Mouse (Mus musculus): ENCODE measurements at regions not wholly inside any gene's neighbourhood (a gene's known extent, or its start where the extent isn't known, plus 50 kb on each side); places are given as distances from the start of the nearest gene placed in this dataset.

GRCm38 (mm10) chr12:80028301-80028700 is 84.5 kb downstream of the Zfp36l1 start:
- TF ChIP-seq CTCF (IDR thresholded peaks at IDR 0.05; ENCODE audit: control insufficient read depth, insufficient read depth, insufficient read length): no peak
- TF ChIP-seq USF1 (IDR thresholded peaks at IDR 0.05; ENCODE audit: low read depth): no peak
- no peak for TF ChIP-seq CEBPB (IDR thresholded peaks at IDR 0.05; ENCODE audit: low read depth)
- TF ChIP-seq MYOD1 (IDR thresholded peaks at IDR 0.05; ENCODE audit: control insufficient read depth, insufficient read length, low read depth): no peak
- TF ChIP-seq MAX (IDR thresholded peaks at IDR 0.05): no peak
- no peak for TF ChIP-seq MYOG (IDR thresholded peaks at IDR 0.05; ENCODE audit: control insufficient read depth, extremely low read depth, insufficient read length)

All from C2C12 (cell line).